Mouse (Mus musculus): ENCODE measurements around the gene Tmcc1. TPM values are rescaled to one million over a fixed set of nuclear protein-coding genes. Genes with fewer than 3 reads are reported as not detected.
"Not testable (repeated sequence)": the region's sequence is repeated elsewhere in the genome, so short reads cannot be mapped to it uniquely, and the experiment has no call there.

The Tmcc1 gene
- polyA plus RNA-seq (2015; fragmentation: Nextera tagmentation; extraction: Ambion mirVana): 27.1 and 30.8 TPM in 2 replicates

- no peaks in the 10 kb centered on the region for H3K36me3 ChIP-seq (ENCODE audit: control insufficient read depth, insufficient read depth, low read length)
- no peaks in the 10 kb centered on the region for H3K9me3 ChIP-seq (replicated peaks; ENCODE audit: control insufficient read depth, low read length, poor library complexity, severe bottlenecking)
- no peaks in the 10 kb centered on the region for H3K27me3 ChIP-seq (ENCODE audit: control insufficient read depth, insufficient read depth, low read depth, low read length)
- H3K4me1 ChIP-seq (ENCODE audit: control insufficient read depth, insufficient read depth, low read length): peaks cover 30% of the 10 kb centered on the region
- under 1% methylated on average over 60 of the region's 68 CpGs for WGBS
- peak within 1 kb of the TSS; percentile 83 for H3K27ac ChIP-seq (ENCODE audit: low read length)
- peak within 1 kb of the TSS; percentile 76 for H3K9ac ChIP-seq (ENCODE audit: low read depth, low read length)
- peak within 1 kb of the TSS; percentile 96 for H3K4me3 ChIP-seq (ENCODE audit: low read depth, low read length)
- peak; percentile 92 for ATAC-seq
- H3K4me2 ChIP-seq (ENCODE audit: low read length): peak within 1 kb of the TSS; percentile 89
These were observed at the start of gene Tmcc1 for GRCm38 (mm10) chr6:116193394-116194393. Tmcc1 (minus strand) TSS chr6:116193486.

- no peaks in the 10 kb centered on the region for H3K4me1 ChIP-seq (ENCODE audit: control insufficient read depth, insufficient read depth, low read length)
- WGBS: 94% methylated on average over 2 of the region's 2 CpGs
- H3K9ac ChIP-seq (ENCODE audit: low read depth, low read length): no peak overlapping the region
- no peak for ATAC-seq
- H3K4me2 ChIP-seq (ENCODE audit: low read length): no peak overlapping the region
- H3K36me3 ChIP-seq (ENCODE audit: control insufficient read depth, insufficient read depth, low read length): peaks cover 38% of the 10 kb centered on the region
- no peaks in the 10 kb centered on the region for H3K9me3 ChIP-seq (replicated peaks; ENCODE audit: control insufficient read depth, low read length, poor library complexity, severe bottlenecking)
- no peak overlapping the region for H3K4me3 ChIP-seq (ENCODE audit: low read depth, low read length)
- no peak overlapping the region for H3K27ac ChIP-seq (ENCODE audit: low read length)
- H3K27me3 ChIP-seq (ENCODE audit: control insufficient read depth, insufficient read depth, low read depth, low read length): no peaks in the 10 kb centered on the region
These were observed 47.1 kb upstream of the Tmcc1 start for GRCm38 (mm10) chr6:116240371-116240770.

GRCm38 (mm10) chr6:116238083-116238482 is 44.8 kb upstream of the Tmcc1 start:
- no peak overlapping the region for H3K4me3 ChIP-seq (ENCODE audit: low read depth, low read length)
- 93% methylated on average over 5 of the region's 5 CpGs for WGBS

DNA sequence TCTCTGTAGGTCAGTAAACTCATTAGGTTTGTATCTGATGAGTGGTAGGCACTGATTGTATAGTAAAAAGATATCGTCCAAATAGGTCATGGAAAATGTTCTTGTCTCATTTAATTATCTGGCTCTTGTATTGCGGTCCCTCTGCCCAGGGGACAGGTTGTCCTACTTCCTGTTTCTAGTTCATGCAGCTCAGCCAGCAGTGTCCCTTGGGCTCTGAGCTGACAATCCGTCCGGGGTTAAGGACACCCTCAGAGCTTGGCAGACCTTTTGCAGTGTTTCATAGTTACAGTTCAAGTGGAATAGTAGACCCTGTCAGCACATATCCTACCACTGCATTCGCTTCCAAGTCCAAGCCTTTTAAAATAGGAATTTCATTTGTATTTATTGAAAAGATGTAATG is 42.0 kb upstream of the Tmcc1 start:
- Histone ChIP-seq H3K4me1 (ENCODE audit: control insufficient read depth, insufficient read depth, low read length) (no peaks in the 10 kb centered on the region), H3K27ac (ENCODE audit: low read length) (no peak overlapping the region), H3K4me3 (ENCODE audit: low read depth, low read length) (no peak overlapping the region), H3K9me3 (replicated peaks; ENCODE audit: control insufficient read depth, low read length, poor library complexity, severe bottlenecking) (no peaks in the 10 kb centered on the region), H3K9ac (ENCODE audit: low read depth, low read length) (no peak overlapping the region), H3K36me3 (ENCODE audit: control insufficient read depth, insufficient read depth, low read length) (peaks cover 47% of the 10 kb centered on the region), H3K4me2 (ENCODE audit: low read length) (no peak overlapping the region), H3K27me3 (ENCODE audit: control insufficient read depth, insufficient read depth, low read depth, low read length) (no peaks in the 10 kb centered on the region)
- WGBS: 85% methylated on average over 5 of the region's 5 CpGs
- ATAC-seq: no peak

More at GRCm38 (mm10) chr6:116238083-116238482, 44.8 kb upstream of the Tmcc1 start:
- no peak for ATAC-seq
- no peak overlapping the region for H3K27ac ChIP-seq (ENCODE audit: low read length)
- no peaks in the 10 kb centered on the region for H3K9me3 ChIP-seq (replicated peaks; ENCODE audit: control insufficient read depth, low read length, poor library complexity, severe bottlenecking)
- peaks cover 38% of the 10 kb centered on the region for H3K36me3 ChIP-seq (ENCODE audit: control insufficient read depth, insufficient read depth, low read length)
- H3K9ac ChIP-seq (ENCODE audit: low read depth, low read length): no peak overlapping the region
- no peaks in the 10 kb centered on the region for H3K27me3 ChIP-seq (ENCODE audit: control insufficient read depth, insufficient read depth, low read depth, low read length)
- no peaks in the 10 kb centered on the region for H3K4me1 ChIP-seq (ENCODE audit: control insufficient read depth, insufficient read depth, low read length)
- H3K4me2 ChIP-seq (ENCODE audit: low read length): no peak overlapping the region

GRCm38 (mm10) chr6:116234821-116235220 is 41.5 kb upstream of the Tmcc1 start:
- not testable (repeated sequence) for H3K27me3 ChIP-seq (ENCODE audit: control insufficient read depth, insufficient read depth, low read depth, low read length); H3K9me3 ChIP-seq (replicated peaks; ENCODE audit: control insufficient read depth, low read length, poor library complexity, severe bottlenecking); H3K4me3 ChIP-seq (ENCODE audit: low read depth, low read length); H3K4me2 ChIP-seq (ENCODE audit: low read length); H3K4me1 ChIP-seq (ENCODE audit: control insufficient read depth, insufficient read depth, low read length); H3K27ac ChIP-seq (ENCODE audit: low read length); H3K9ac ChIP-seq (ENCODE audit: low read depth, low read length); ATAC-seq
- H3K36me3 ChIP-seq (ENCODE audit: control insufficient read depth, insufficient read depth, low read length): peaks cover 45% of the 10 kb centered on the region
- WGBS: 91% methylated on average over 2 of the region's 2 CpGs

GRCm38 (mm10) chr6:116228785-116229525 is 35.7 kb upstream of the Tmcc1 start:
- 68% methylated on average over 12 of the region's 12 CpGs for WGBS
- H3K4me2 ChIP-seq (ENCODE audit: low read length): no peak overlapping the region
- no peak overlapping the region for H3K9ac ChIP-seq (ENCODE audit: low read depth, low read length)
- no peak overlapping the region for H3K4me3 ChIP-seq (ENCODE audit: low read depth, low read length)
- ATAC-seq: no peak
- no peak overlapping the region for H3K27ac ChIP-seq (ENCODE audit: low read length)
- H3K27me3 ChIP-seq (ENCODE audit: control insufficient read depth, insufficient read depth, low read depth, low read length): no peaks in the 10 kb centered on the region
- peaks cover 43% of the 10 kb centered on the region for H3K36me3 ChIP-seq (ENCODE audit: control insufficient read depth, insufficient read depth, low read length)
- no peaks in the 10 kb centered on the region for H3K9me3 ChIP-seq (replicated peaks; ENCODE audit: control insufficient read depth, low read length, poor library complexity, severe bottlenecking)
- no peaks in the 10 kb centered on the region for H3K4me1 ChIP-seq (ENCODE audit: control insufficient read depth, insufficient read depth, low read length)

DNA sequence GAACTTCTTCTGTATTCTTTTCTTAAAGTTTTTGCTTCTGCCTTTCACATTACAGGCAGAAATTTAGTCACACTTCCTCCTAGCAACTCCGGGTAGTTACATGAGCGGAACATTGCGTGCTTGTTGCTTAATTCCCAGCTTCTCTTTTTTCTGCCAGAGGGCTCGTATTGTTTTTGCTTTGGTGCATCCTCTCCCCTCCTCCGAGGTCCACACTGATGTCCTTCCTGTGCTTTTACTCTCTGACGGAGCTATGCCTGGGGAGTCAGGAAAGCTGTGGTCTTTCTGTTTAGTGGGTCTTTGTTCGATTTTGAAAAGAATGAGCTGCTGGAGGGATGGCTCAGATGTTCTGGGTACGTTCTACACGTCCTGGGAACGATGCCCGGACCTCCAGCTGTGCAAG is 34.5 kb upstream of the Tmcc1 start:
- Histone ChIP-seq H3K27ac (ENCODE audit: low read length) (no peak overlapping the region), H3K9me3 (replicated peaks; ENCODE audit: control insufficient read depth, low read length, poor library complexity, severe bottlenecking) (no peaks in the 10 kb centered on the region), H3K9ac (ENCODE audit: low read depth, low read length) (no peak overlapping the region), H3K4me3 (ENCODE audit: low read depth, low read length) (no peak overlapping the region), H3K4me2 (ENCODE audit: low read length) (no peak overlapping the region), H3K36me3 (ENCODE audit: control insufficient read depth, insufficient read depth, low read length) (peaks cover 37% of the 10 kb centered on the region), H3K4me1 (ENCODE audit: control insufficient read depth, insufficient read depth, low read length) (no peaks in the 10 kb centered on the region), H3K27me3 (ENCODE audit: control insufficient read depth, insufficient read depth, low read depth, low read length) (no peaks in the 10 kb centered on the region)
- 78% methylated on average over 11 of the region's 11 CpGs for WGBS
- ATAC-seq: no peak

DNA sequence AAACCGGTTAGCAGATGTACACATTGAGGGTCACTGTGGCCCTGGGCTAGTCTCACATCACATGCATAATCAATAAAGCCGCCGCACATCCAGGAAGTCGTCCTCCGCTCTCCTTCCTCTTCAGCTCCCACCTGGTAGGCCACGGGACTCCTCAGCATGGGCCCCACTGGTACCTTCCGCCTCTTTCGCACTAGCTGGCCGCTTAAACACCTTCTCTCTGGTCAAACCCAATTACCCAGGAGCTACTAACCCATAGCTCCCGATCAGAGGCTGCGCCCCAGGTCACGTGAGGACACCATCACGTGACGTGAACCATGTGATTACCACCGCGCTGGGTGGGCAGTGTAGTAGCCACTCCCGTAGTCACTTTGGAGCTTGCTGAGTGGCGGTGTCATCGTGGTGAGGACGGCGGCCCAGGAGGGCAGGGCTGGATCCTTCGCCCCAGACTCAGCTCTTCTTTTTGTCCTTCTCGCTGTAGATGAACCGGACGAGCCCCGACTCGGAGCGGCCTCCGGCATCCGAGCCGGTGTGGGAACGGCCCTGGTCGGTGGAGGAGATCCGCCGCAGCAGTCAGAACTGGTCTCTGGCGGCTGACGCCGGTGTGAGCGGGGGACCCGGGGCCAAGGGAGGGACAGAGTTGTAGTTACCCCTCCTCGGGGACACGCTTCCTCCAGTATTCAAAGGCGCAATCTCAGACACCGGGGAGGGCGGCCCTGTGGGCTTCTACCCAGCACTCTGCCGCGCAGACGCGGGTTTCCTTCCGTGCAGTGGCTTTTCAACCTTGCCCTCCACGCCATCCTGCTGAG is 14.6 kb upstream of the Tmcc1 start, which contains the start of gene Washc2:
TSS of gene Washc2 (plus strand) at position 310 of the 806 bp plus-strand sequence.
- H3K36me3 ChIP-seq (ENCODE audit: control insufficient read depth, insufficient read depth, low read length): no peaks in the 10 kb centered on the region
- under 1% methylated on average over 51 of the region's 51 CpGs for WGBS

More for the DNA sequence above, 14.6 kb upstream of the Tmcc1 start, which contains the start of gene Washc2:
- no peaks in the 10 kb centered on the region for H3K9me3 ChIP-seq (replicated peaks; ENCODE audit: control insufficient read depth, low read length, poor library complexity, severe bottlenecking)
- H3K9ac ChIP-seq (ENCODE audit: low read depth, low read length): peak within 1 kb of the TSS; percentile 83
- H3K4me1 ChIP-seq (ENCODE audit: control insufficient read depth, insufficient read depth, low read length): peaks cover 17% of the 10 kb centered on the region
- peak within 1 kb of the TSS; percentile 81 for H3K4me3 ChIP-seq (ENCODE audit: low read depth, low read length)
- peak within 1 kb of the TSS; percentile 83 for H3K27ac ChIP-seq (ENCODE audit: low read length)
- ATAC-seq: peak; percentile 97
- no peaks in the 10 kb centered on the region for H3K27me3 ChIP-seq (ENCODE audit: control insufficient read depth, insufficient read depth, low read depth, low read length)
- peak within 1 kb of the TSS; percentile 84 for H3K4me2 ChIP-seq (ENCODE audit: low read length)
